Mouse (Mus musculus) heart, postnatal 0 days (tissue): ENCODE results near the gene Rasgef1a.

ENCODE experiments used
- CTCF ChIP-seq: IDR thresholded peaks from 2 replicates; pipeline ENCODE4 v1.5.1; 2016; ENCODE audit warnings: antibody characterized with exemption, control low read depth, low read depth
- EP300 ChIP-seq: IDR thresholded peaks from 2 replicates; pipeline ENCODE4 v1.6.1; 2016; ENCODE audit warnings: antibody characterized with exemption, low read depth

DNA sequence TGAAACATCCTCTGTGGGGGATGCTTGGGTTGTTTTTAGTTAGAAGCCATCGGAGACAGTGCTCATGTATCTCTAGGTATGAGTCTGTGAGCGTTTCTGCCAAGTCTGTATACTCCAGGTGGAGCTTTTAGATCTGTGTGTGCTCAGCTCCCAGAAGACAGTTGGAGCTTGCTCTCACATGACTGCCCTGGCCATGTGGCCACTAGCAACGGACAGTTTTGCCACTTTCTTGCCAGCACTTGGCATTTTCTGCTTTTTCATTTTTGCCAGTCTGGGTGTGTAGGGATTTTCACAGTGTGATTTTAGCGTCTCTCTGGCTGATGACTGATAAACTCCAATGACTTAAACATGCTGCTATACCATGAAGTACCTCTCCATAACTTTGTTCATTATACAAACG is 52.0 kb downstream of the Rasgef1a start:
- no peak for TF ChIP-seq EP300
- no peak for TF ChIP-seq CTCF
